In the genomic region with DNA sequence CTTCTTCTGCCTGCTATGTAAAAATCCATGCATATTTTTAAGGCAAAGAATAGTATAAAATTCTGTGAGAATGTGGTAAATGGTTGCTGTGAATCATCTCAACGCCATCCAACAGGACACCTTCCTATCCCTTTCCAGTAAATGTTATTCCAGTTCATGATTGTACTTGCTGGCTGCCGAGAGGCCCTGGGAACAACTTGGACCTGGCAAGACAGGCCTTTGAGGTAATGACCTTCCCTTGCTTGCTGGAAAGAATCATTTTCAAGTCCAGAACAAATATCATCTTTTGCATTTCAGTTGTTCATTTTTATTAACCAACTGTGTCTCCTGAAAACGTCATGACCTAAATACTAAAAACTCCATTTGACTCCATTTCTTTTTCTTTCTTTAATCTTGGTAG, we compare ENCODE assay signal across 21 mouse cellular contexts.
"Had no signal": no experiment of that assay in that cellular context is flagged by ENCODE, and none has a peak within 500 bp of the region (broad histone marks: within the 10 kb centered on the region; RNA-seq: fewer than 3 reads in every experiment).

No protein-coding gene starts in this region.

- H3K36me3 ChIP-seq: heart, embryonic 12.5 days; hindbrain, embryonic 10.5 days; hindbrain, embryonic 12.5 days; intestine, embryonic 15.5 days; limb, embryonic 10.5 days; limb, embryonic 12.5 days; liver, embryonic 13.5 days; liver, embryonic 15.5 days had no signal

- H3K27me3 ChIP-seq: heart, embryonic 12.5 days; hindbrain, embryonic 12.5 days; intestine, embryonic 15.5 days; limb, embryonic 12.5 days; liver, embryonic 13.5 days; liver, embryonic 15.5 days had no signal

- DNase-seq: heart, adult 2 months; heart, postnatal 10 days; heart, postnatal 4 days; kidney, adult 18-20 months; kidney, adult 8-10 months; kidney, postnatal 10 days; kidney, postnatal 25 days; kidney, postnatal 4 days; liver; liver, embryonic 13.5 days; liver, postnatal 0 days had no signal

- H3K27ac ChIP-seq: heart, adult 2 months; hindbrain, embryonic 10.5 days; hindbrain, embryonic 12.5 days; hindbrain, embryonic 14.5 days; intestine, embryonic 15.5 days; layer of hippocampus, adult 2 months; left cerebral cortex, adult 2 months; limb, embryonic 10.5 days; limb, embryonic 12.5 days; liver, embryonic 13.5 days; liver, embryonic 15.5 days had no signal

- H3K4me3 ChIP-seq: heart, adult 2 months; heart, embryonic 12.5 days; hindbrain, embryonic 10.5 days; hindbrain, embryonic 12.5 days; intestine, embryonic 15.5 days; layer of hippocampus, adult 2 months; left cerebral cortex, adult 2 months; limb, embryonic 10.5 days; limb, embryonic 12.5 days; liver, embryonic 13.5 days; liver, embryonic 15.5 days had no signal

- H3K4me1 ChIP-seq: heart, embryonic 12.5 days; hindbrain, embryonic 10.5 days; hindbrain, embryonic 12.5 days; intestine, embryonic 15.5 days; limb, embryonic 10.5 days; limb, embryonic 12.5 days; liver, embryonic 13.5 days; liver, embryonic 15.5 days had no signal

- H3K9me3 ChIP-seq: heart, embryonic 12.5 days; hindbrain, embryonic 10.5 days; hindbrain, embryonic 12.5 days; intestine, embryonic 15.5 days; limb, embryonic 10.5 days; limb, embryonic 12.5 days; liver, embryonic 13.5 days; liver, embryonic 15.5 days had no signal
